Mouse (Mus musculus): ENCODE measurements around the gene Rusc2. TPM values are rescaled to one million over a fixed set of nuclear protein-coding genes. Genes with fewer than 3 reads are reported as not detected.
A peak's percentile ranks its signal among the peaks of the same experiment; 100 is the strongest.

Rusc2 gene
- total RNA-seq, 2 experiments from 2014 or later = 126 to 129 TPM

GRCm38 (mm10) chr4:43441639-43442038, 59.9 kb downstream of the Rusc2 start, which contains the start of gene Tesk1:
Gene Tesk1 (plus strand): TSS chr4:43441939.
- DNase-seq (ENCODE audit: low spot score in 2 of 2) = no peak

- peak; percentile 99 to 100 for DNase-seq (ENCODE audit: low spot score in 2 of 2)
Measured at GRCm38 (mm10) chr4:43442044-43442443, 60.3 kb downstream of the Rusc2 start.

GRCm38 (mm10) chr4:43442456-43443361, 60.9 kb downstream of the Rusc2 start:
- DNase-seq (ENCODE audit: low spot score in 2 of 2) = peak; percentile 51 to 73

DNA sequence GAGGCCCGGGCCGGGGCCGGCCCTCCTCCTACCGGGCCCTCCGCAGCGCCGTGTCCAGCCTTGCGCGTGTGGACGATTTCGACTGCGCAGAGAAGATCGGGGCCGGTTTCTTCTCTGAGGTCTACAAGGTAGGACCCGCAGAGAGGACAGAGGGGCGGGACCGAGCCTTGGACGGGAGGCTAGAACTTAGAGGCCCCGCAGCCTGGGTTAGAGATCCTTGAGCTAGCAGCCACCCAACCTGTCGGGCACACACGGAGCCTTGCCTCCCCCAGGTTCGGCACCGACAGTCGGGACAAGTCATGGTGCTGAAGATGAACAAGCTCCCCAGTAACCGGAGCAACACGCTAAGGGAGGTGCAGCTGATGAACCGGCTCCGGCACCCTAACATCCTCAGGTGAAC, 61.7 kb downstream of the Rusc2 start:
- peak in 1 of 2 experiments; percentile 43 for DNase-seq (ENCODE audit: low spot score in 2 of 2)

GRCm38 (mm10) chr4:43447251-43447650, 65.5 kb downstream of the Rusc2 start:
- DNase-seq (ENCODE audit: low spot score in 2 of 2) = peak in 1 of 2 experiments; percentile 40

- peak; percentile 40 to 53 for DNase-seq (ENCODE audit: low spot score in 2 of 2)
Measured at GRCm38 (mm10) chr4:43448554-43448953, 66.8 kb downstream of the Rusc2 start.

DNA sequence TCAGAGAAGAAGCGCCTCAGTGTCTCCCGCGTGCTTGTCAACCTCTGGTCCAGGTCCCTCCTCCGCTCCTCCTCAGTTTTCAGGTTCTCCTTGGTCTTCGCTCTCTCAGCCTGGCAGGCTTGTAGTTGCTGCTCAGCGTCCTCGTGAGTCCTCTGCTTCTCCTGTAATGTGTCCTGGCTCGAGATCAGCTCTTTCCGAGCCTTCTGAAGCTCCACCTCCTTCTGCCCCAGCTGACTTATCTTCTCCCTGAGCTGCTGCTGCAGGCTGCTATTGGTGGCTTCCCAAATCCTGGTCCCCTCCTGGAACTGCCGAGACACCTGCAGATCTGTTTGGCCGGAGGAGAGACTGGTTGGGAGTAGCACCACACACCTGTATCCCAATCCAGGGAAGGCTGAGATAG, 70.5 kb downstream of the Rusc2 start:
- no peak for DNase-seq (ENCODE audit: low spot score in 2 of 2)

DNA sequence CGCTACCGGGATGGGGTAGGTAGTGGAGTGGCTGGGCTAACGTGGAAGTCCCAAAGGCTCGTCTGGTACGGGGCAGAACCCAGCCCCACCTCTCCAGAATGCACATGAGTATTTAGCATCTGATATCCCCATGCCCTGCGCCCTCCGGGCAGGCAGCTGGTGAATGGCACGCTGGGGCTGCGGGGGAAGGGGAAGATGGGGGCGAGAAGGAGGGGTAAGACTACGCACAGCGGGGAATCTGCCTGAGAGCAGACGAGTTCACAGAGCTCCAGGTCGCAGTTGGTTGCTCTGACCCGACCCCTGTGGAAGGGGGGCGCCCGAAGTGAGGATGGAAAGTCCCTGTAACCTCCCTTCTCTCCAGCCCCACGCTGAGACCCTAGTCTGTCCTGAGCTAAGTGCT, 71.6 kb downstream of the Rusc2 start:
- no peak for DNase-seq (ENCODE audit: low spot score in 2 of 2)

DNA sequence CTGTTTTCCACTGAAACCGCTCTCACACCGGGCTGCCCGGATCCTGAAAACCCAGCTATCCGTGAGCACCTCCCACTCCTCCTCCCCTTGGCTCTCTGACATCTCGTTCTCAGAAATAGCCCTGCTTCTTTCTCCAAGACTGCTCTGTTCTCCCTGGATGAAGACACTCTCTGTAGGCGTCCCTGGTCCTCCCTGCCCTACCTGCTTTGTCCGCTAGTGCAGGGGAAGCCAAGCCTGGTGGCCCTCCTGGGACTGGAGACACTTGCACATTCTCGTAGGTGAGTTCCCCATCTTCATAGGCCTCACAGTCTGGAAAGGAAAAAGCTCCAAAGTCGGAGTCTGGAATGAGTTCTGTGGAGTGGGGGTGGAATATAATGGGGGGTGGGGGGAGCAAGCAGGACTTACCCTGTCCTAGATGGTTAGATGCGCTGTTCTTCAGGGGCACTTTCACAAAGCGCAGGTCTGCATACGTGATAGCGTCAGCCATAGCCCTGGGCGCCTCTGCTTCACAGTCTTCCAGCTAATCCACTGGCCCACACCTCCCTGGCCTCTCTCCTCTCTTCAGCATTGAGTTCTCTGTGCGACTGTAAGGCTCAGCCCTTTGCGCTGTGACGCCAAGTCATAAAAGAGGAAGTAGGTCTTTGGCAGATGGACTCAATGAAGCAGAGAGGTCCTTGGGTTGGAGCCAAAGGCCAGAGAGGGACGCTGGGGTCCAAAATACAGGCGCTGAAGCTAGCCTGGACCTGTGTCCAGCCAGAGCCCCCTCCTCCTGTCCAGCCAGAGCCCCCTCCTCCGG, 72.5 kb downstream of the Rusc2 start, which contains the start of gene Cd72:
TSS of gene Cd72 (minus strand) at position 588 of the 796 bp plus-strand sequence.
- DNase-seq (ENCODE audit: low spot score in 2 of 2) = no peak

DNA sequence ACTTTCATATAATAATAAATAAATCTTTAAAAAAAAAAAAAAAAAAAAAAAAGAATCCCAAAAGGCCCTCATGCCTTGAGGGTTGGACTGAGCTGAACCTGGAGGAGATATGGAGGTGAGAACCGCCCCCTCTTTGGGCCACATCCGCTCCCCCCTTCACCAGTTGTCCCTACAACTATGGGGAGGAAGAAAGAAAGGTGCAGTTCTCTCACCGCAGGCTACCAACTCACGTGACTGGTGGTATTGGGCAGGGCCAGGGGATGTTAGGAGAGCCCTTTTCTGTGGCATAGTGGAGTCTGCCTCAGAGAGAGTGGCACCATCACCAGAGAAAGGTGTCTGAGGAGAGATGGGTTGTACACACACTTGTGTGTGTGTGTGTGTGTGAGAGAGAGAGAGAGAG, 74.7 kb downstream of the Rusc2 start:
- no peak for DNase-seq (ENCODE audit: low spot score in 2 of 2)

DNA sequence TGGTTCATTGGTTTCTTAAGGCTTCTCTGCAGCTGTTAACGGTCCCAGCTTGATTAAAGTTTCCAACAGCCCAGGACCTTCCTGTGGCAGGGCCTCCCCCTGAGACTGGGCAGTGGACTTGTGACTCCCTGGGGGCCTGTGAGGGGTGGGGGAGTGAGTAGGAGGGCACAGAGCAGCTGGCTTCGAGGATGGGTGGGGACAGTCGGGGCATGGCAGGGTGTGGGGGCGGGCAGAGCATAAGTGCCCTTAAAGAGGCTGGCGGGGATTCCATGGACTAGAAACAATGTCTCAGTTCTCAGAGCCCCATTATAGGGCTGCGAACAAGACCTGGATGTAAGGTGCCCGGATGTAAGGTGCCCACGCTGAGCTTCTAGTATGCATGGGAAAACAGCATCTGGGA, 75.3 kb downstream of the Rusc2 start:
- no peak for DNase-seq (ENCODE audit: low spot score in 2 of 2)

- no peak for DNase-seq (ENCODE audit: low spot score in 2 of 2)
Measured at GRCm38 (mm10) chr4:43463102-43463501, 81.3 kb downstream of the Rusc2 start.

DNA sequence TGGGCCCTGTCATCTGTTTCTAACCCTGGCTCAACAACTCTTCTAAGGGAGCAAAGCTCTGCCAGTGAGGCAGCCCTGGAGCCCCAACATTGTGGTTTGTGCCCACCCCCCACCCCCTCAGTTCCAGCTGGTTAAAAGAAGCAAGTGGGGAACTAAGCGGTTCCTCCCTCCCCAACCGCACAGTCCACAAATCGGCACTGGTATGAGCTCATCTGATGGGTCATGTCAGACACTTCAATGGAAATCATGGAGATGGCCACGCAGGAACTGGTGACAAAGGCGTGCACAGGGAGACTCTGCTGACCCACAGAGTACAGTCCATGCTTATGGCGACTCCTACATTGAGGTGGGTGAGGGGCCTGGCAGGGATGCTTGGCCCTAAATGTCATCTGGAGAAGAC, 84.2 kb downstream of the Rusc2 start:
- DNase-seq (ENCODE audit: low spot score in 2 of 2) = no peak

DNA sequence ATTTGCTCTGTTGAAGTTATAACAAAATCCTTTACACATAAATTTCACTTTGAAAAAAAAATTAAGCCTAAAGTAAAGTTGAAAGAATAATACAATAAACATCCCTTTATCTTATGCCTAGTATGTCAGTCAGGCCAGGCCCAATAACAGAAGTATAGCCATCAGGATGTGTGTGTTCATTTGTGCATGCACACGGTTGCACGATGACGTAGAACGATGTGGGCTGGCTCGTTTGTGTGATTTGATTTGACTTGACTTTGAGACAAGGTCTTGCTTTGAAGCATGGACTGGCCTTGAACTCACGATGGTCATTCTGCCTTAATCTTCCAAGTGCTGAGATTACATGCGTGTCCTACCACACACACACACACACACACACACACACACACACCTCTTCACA, 85.1 kb downstream of the Rusc2 start:
- no peak for DNase-seq (ENCODE audit: low spot score in 2 of 2)

DNA sequence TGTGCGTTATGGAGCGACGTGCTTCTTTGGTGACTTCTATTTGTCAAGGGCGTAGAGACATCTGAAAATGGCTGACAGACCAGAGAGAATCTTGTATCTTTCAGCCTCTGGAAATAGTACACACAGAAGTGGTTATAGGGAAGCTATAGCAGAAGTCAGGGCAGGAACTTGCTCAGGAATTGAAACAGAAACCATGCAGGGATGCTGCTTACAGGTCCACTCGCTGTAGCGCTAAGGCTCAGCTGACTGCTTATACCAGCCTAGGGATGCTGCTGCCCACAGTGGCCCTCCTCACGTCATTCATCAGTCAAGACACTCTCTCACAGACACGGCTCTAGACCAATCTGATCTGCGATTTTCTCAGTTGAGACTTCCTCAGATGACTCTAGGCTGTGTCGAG, 88.5 kb downstream of the Rusc2 start:
- no peak for DNase-seq (ENCODE audit: low spot score in 2 of 2)

DNA sequence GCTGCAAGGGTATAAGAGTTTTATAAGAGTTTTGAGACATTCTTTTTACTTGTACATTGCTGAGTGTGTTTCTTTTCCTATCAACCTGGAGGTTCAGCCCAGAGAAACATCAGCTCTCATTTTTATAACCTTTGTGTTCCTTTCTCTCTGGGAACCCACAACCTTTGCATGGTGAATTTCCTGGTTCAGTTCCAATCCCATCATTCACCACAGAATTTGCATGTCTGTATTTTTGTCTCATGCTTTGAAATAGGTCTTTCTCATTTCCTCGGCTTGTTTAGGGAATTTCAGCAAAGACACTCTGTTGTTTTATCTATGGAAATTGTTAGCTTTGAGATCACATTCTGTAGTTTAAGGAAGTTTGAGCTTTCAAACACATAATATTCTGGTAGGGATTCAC, 91.9 kb downstream of the Rusc2 start:
- DNase-seq (ENCODE audit: low spot score in 2 of 2) = no peak

GRCm38 (mm10) chr4:43476604-43477003, 94.8 kb downstream of the Rusc2 start:
- DNase-seq (ENCODE audit: low spot score in 2 of 2) = no peak

Other genes starting within 250 kb of the Rusc2 start
- under 1 TPM; 0.29 to 0.55 TPM for gene Atp8b5, start 114.8 kb upstream of the Rusc2 start, total RNA-seq (2021)
- gene Fam166b, start 47.2 kb downstream of the Rusc2 start, total RNA-seq (2021) = 1 to 10 TPM in 1 of 2 experiments, under 1 TPM in 1; 0.98 to 2.6 TPM
- gene Tesk1, start 60.0 kb downstream of the Rusc2 start, total RNA-seq (2021) = 10 to 100 TPM; 70.3 to 72.1 TPM
- not detected for gene Cd72, start 72.6 kb downstream of the Rusc2 start, total RNA-seq (2021)
- not detected for gene Sit1, start 101.8 kb downstream of the Rusc2 start, total RNA-seq (2021)
- 10 to 100 TPM; 30.2 to 35.7 TPM for gene Ccdc107, start 110.9 kb downstream of the Rusc2 start, total RNA-seq (2021)
- gene Arhgef39, start 117.7 kb downstream of the Rusc2 start, total RNA-seq (2021) = 1 to 10 TPM; 1.2 to 1.8 TPM
- 1 to 10 TPM in 1 of 2 experiments, under 1 TPM in 1; 0.54 to 1.7 TPM for gene Car9, start 125.0 kb downstream of the Rusc2 start, total RNA-seq (2021)
- 1 to 10 TPM; 5.0 to 7.4 TPM for gene Tpm2, start 141.8 kb downstream of the Rusc2 start, total RNA-seq (2021)
- gene Creb3, start 180.4 kb downstream of the Rusc2 start, total RNA-seq (2021) = 10 to 100 TPM; 65.9 to 75.4 TPM
- 10 to 100 TPM; 54.4 to 69.7 TPM for gene Tln1, start 180.7 kb downstream of the Rusc2 start, total RNA-seq (2021)
- gene Rgp1, start 196.7 kb downstream of the Rusc2 start, total RNA-seq (2021) = 10 to 100 TPM; 46.2 to 53.6 TPM
- gene Gba2, start 196.9 kb downstream of the Rusc2 start, total RNA-seq (2021) = 10 to 100 TPM; 56.8 to 57.7 TPM
- gene Msmp, start 202.5 kb downstream of the Rusc2 start, total RNA-seq (2021) = not detected
- 10 to 100 TPM; 47.8 to 49.0 TPM for gene Npr2, start 250.0 kb downstream of the Rusc2 start, total RNA-seq (2021)

All from layer of hippocampus, postnatal 10 days (tissue).